Mouse (Mus musculus): ENCODE data around the gene Tbc1d25. TPM values are rescaled to one million over a fixed set of nuclear protein-coding genes. Genes with fewer than 3 reads are reported as not detected.

Tbc1d25 gene
- polyA plus RNA-seq, 1 experiment from 2014 or later: 23.7 TPM

- Histone ChIP-seq H3K27ac (ENCODE audit: low read depth, low read length) (no peak overlapping the region), H3K4me2 (ENCODE audit: low read depth, low read length) (no peak overlapping the region), H3K4me1 (ENCODE audit: control insufficient read depth, insufficient read depth, low read length) (no peaks in the 10 kb centered on the region), H3K36me3 (ENCODE audit: control insufficient read depth, insufficient read depth, low read length) (no peaks in the 10 kb centered on the region), H3K27me3 (ENCODE audit: control insufficient read depth, insufficient read depth, low read length) (no peaks in the 10 kb centered on the region), H3K9me3 (ENCODE audit: control insufficient read depth, low read length) (no peaks in the 10 kb centered on the region), H3K4me3 (ENCODE audit: low read depth, low read length) (no peak overlapping the region), H3K9ac (replicated peaks; ENCODE audit: low read depth, low read length) (no peak overlapping the region)
- WGBS: 70% methylated on average over 2 of the region's 2 CpGs
- no peak for ATAC-seq (ENCODE audit: low read depth)
Observed at GRCm38 (mm10) chrX:8209720-8210119, 33.7 kb upstream of the Tbc1d25 start.

GRCm38 (mm10) chrX:8207224-8207623 lies 31.2 kb upstream of the Tbc1d25 start:
- H3K4me1 ChIP-seq (ENCODE audit: control insufficient read depth, insufficient read depth, low read length): no peaks in the 10 kb centered on the region
- H3K36me3 ChIP-seq (ENCODE audit: control insufficient read depth, insufficient read depth, low read length): no peaks in the 10 kb centered on the region
- 27% methylated on average over 4 of the region's 4 CpGs for WGBS
- no peaks in the 10 kb centered on the region for H3K9me3 ChIP-seq (ENCODE audit: control insufficient read depth, low read length)
- H3K4me2 ChIP-seq (ENCODE audit: low read depth, low read length): no peak overlapping the region
- no peak overlapping the region for H3K4me3 ChIP-seq (ENCODE audit: low read depth, low read length)
- ATAC-seq (ENCODE audit: low read depth): no peak
- no peaks in the 10 kb centered on the region for H3K27me3 ChIP-seq (ENCODE audit: control insufficient read depth, insufficient read depth, low read length)
- no peak overlapping the region for H3K9ac ChIP-seq (replicated peaks; ENCODE audit: low read depth, low read length)
- no peak overlapping the region for H3K27ac ChIP-seq (ENCODE audit: low read depth, low read length)

- peak; percentile 15; the same call in 1 of the 2 replicates for ATAC-seq (ENCODE audit: low read depth)
Observed at GRCm38 (mm10) chrX:8206694-8207197, 30.8 kb upstream of the Tbc1d25 start.

DNA sequence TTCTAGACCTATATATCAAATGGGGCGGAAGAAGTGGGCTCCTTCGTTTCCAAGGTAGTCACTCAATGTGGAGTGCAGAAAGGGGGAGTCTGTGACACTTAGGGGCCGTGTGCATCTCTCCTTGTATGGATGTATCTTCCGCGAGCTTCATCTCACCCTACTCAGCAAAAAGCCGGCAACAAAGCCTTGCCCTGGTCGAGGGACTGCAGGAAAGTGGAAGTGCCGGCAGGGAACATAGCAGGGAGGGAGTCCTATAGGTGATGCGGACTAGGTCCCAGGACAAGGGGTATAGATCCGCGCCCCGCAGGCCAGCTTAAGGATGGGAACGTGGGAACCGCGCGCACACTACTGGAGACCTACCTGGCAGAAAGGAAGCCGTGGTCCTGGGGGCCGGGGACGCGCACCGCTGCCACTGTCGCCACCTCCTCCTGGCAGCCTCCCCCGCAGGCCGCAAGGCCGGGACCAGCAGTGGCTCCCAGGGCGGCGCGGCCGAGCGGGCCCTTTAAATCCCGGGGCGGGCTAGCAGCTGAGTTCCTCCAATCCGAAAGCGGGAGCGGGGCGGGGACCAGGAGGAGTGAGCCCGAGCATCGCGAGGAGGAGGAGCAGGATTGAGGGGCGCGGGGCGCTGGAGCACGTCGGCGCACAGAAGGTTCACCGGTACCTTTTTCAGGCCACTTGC lies 30.2 kb upstream of the Tbc1d25 start, which contains the start of gene Porcn:
Porcn (minus strand) TSS at position 511 of the 679 bp plus-strand sequence.
- Histone ChIP-seq H3K4me2 (ENCODE audit: low read depth, low read length) (peak within 1 kb of the TSS; percentile 52), H3K4me1 (ENCODE audit: control insufficient read depth, insufficient read depth, low read length) (no peaks in the 10 kb centered on the region), H3K27me3 (ENCODE audit: control insufficient read depth, insufficient read depth, low read length) (no peaks in the 10 kb centered on the region), H3K9ac (replicated peaks; ENCODE audit: low read depth, low read length) (peak within 1 kb of the TSS; percentile 64), H3K4me3 (ENCODE audit: low read depth, low read length) (peak within 1 kb of the TSS; percentile 46), H3K36me3 (ENCODE audit: control insufficient read depth, insufficient read depth, low read length) (no peaks in the 10 kb centered on the region), H3K27ac (ENCODE audit: low read depth, low read length) (peak within 1 kb of the TSS; percentile 62), H3K9me3 (ENCODE audit: control insufficient read depth, low read length) (no peaks in the 10 kb centered on the region)
- ATAC-seq (ENCODE audit: low read depth): peak; percentile 96
- WGBS: 8% methylated on average over 32 of the region's 46 CpGs

More at GRCm38 (mm10) chrX:8206694-8207197, 30.8 kb upstream of the Tbc1d25 start:
- H3K9me3 ChIP-seq (ENCODE audit: control insufficient read depth, low read length): no peaks in the 10 kb centered on the region
- peak overlapping the region; percentile 64; the same call in 1 of the 2 replicates for H3K9ac ChIP-seq (replicated peaks; ENCODE audit: low read depth, low read length)
- H3K4me3 ChIP-seq (ENCODE audit: low read depth, low read length): peak overlapping the region; percentile 46
- WGBS: 12% methylated on average over 11 of the region's 11 CpGs
- no peak overlapping the region for H3K27ac ChIP-seq (ENCODE audit: low read depth, low read length)
- no peaks in the 10 kb centered on the region for H3K36me3 ChIP-seq (ENCODE audit: control insufficient read depth, insufficient read depth, low read length)
- no peaks in the 10 kb centered on the region for H3K4me1 ChIP-seq (ENCODE audit: control insufficient read depth, insufficient read depth, low read length)
- H3K4me2 ChIP-seq (ENCODE audit: low read depth, low read length): peak overlapping the region; percentile 52
- H3K27me3 ChIP-seq (ENCODE audit: control insufficient read depth, insufficient read depth, low read length): no peaks in the 10 kb centered on the region

DNA sequence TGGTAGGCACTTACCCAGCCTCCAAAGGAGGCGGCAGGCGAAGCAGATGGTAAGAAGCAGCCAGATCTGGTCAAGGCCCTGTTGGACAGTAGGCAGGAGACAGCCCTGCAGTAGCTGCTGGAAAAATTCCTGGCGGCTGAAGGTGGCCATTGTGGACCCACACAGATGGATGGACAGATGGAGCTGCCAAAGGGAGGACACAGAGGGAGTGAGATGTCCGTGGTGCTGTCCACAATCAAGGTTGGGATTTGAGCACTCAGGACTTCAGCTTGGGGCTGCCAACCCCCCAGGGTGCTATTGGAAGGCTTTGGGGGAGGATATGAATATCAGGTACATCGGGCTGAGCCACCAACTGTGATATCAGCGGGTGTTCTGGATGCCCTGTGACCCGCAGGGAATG lies 29.6 kb upstream of the Tbc1d25 start:
- Histone ChIP-seq H3K27me3 (ENCODE audit: control insufficient read depth, insufficient read depth, low read length) (no peaks in the 10 kb centered on the region), H3K4me1 (ENCODE audit: control insufficient read depth, insufficient read depth, low read length) (no peaks in the 10 kb centered on the region), H3K9ac (replicated peaks; ENCODE audit: low read depth, low read length) (peak overlapping the region; percentile 64; the same call in 1 of the 2 replicates), H3K27ac (ENCODE audit: low read depth, low read length) (peak overlapping the region; percentile 16), H3K4me2 (ENCODE audit: low read depth, low read length) (peak overlapping the region; percentile 52), H3K4me3 (ENCODE audit: low read depth, low read length) (peak overlapping the region; percentile 46), H3K9me3 (ENCODE audit: control insufficient read depth, low read length) (no peaks in the 10 kb centered on the region), H3K36me3 (ENCODE audit: control insufficient read depth, insufficient read depth, low read length) (no peaks in the 10 kb centered on the region)
- ATAC-seq (ENCODE audit: low read depth): 0 out of 2 replicates have a peak, but pooled peaks have one; percentile 7
- 38% methylated on average over 7 of the region's 7 CpGs for WGBS

GRCm38 (mm10) chrX:8205088-8205487 lies 29.1 kb upstream of the Tbc1d25 start:
- H3K9me3 ChIP-seq (ENCODE audit: control insufficient read depth, low read length): no peaks in the 10 kb centered on the region
- H3K4me3 ChIP-seq (ENCODE audit: low read depth, low read length): no peak overlapping the region; the same call in 1 of the 2 replicates
- H3K9ac ChIP-seq (replicated peaks; ENCODE audit: low read depth, low read length): no peak overlapping the region
- WGBS: 74% methylated on average over 4 of the region's 4 CpGs
- H3K27me3 ChIP-seq (ENCODE audit: control insufficient read depth, insufficient read depth, low read length): no peaks in the 10 kb centered on the region
- no peak overlapping the region for H3K27ac ChIP-seq (ENCODE audit: low read depth, low read length)
- H3K4me2 ChIP-seq (ENCODE audit: low read depth, low read length): peak overlapping the region; percentile 52; the same call in 1 of the 2 replicates
- no peaks in the 10 kb centered on the region for H3K36me3 ChIP-seq (ENCODE audit: control insufficient read depth, insufficient read depth, low read length)
- H3K4me1 ChIP-seq (ENCODE audit: control insufficient read depth, insufficient read depth, low read length): no peaks in the 10 kb centered on the region
- ATAC-seq (ENCODE audit: low read depth): no peak

DNA sequence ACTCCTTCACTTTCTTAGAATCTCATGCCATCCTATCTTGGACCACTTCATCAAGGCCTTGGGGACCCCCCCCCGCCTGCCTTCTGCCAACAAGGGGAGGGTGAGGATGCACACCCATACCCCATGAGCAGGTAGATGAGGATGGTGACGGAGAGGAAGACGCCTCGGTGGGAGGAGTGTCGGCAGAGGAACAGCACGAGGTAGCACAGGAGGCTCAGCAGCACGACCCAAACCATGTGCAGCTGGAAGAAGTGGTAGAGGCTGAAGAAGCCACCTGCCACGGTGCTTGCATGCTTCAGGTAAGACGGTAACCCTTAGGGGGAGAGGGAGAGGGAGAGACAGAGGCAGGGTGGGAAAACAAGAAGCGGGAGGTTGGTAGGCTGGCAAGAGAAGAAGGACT lies 28.1 kb upstream of the Tbc1d25 start:
- no peaks in the 10 kb centered on the region for H3K4me1 ChIP-seq (ENCODE audit: control insufficient read depth, insufficient read depth, low read length)
- H3K9me3 ChIP-seq (ENCODE audit: control insufficient read depth, low read length): no peaks in the 10 kb centered on the region
- WGBS: 86% methylated on average over 10 of the region's 10 CpGs
- 0 out of 2 replicates have a peak, but pooled peaks cover 2% of the 10 kb centered on the region for H3K36me3 ChIP-seq (ENCODE audit: control insufficient read depth, insufficient read depth, low read length)
- no peak overlapping the region for H3K4me2 ChIP-seq (ENCODE audit: low read depth, low read length)
- H3K9ac ChIP-seq (replicated peaks; ENCODE audit: low read depth, low read length): no peak overlapping the region
- no peak overlapping the region for H3K27ac ChIP-seq (ENCODE audit: low read depth, low read length)
- no peak overlapping the region for H3K4me3 ChIP-seq (ENCODE audit: low read depth, low read length)
- no peaks in the 10 kb centered on the region for H3K27me3 ChIP-seq (ENCODE audit: control insufficient read depth, insufficient read depth, low read length)
- no peak for ATAC-seq (ENCODE audit: low read depth)

GRCm38 (mm10) chrX:8203105-8203504 lies 27.1 kb upstream of the Tbc1d25 start:
- ATAC-seq (ENCODE audit: low read depth): no peak
- Histone ChIP-seq H3K27me3 (ENCODE audit: control insufficient read depth, insufficient read depth, low read length) (no peaks in the 10 kb centered on the region), H3K9me3 (ENCODE audit: control insufficient read depth, low read length) (no peaks in the 10 kb centered on the region), H3K4me2 (ENCODE audit: low read depth, low read length) (no peak overlapping the region), H3K27ac (ENCODE audit: low read depth, low read length) (no peak overlapping the region), H3K4me1 (ENCODE audit: control insufficient read depth, insufficient read depth, low read length) (no peaks in the 10 kb centered on the region), H3K9ac (replicated peaks; ENCODE audit: low read depth, low read length) (no peak overlapping the region), H3K4me3 (ENCODE audit: low read depth, low read length) (no peak overlapping the region), H3K36me3 (ENCODE audit: control insufficient read depth, insufficient read depth, low read length) (0 out of 2 replicates have a peak, but pooled peaks cover 4% of the 10 kb centered on the region)
- WGBS: 90% methylated on average over 14 of the region's 14 CpGs

- H3K36me3 ChIP-seq (ENCODE audit: control insufficient read depth, insufficient read depth, low read length): no peaks in the 10 kb centered on the region
- H3K27ac ChIP-seq (ENCODE audit: low read depth, low read length): peak within 1 kb of the TSS; percentile 34
- 16% methylated on average over 10 of the region's 10 CpGs for WGBS
- H3K4me1 ChIP-seq (ENCODE audit: control insufficient read depth, insufficient read depth, low read length): no peaks in the 10 kb centered on the region
- H3K9ac ChIP-seq (replicated peaks; ENCODE audit: low read depth, low read length): peak within 1 kb of the TSS; percentile 59
- no peaks in the 10 kb centered on the region for H3K27me3 ChIP-seq (ENCODE audit: control insufficient read depth, insufficient read depth, low read length)
- H3K4me2 ChIP-seq (ENCODE audit: low read depth, low read length): peak within 1 kb of the TSS; percentile 47
- H3K4me3 ChIP-seq (ENCODE audit: low read depth, low read length): peak within 1 kb of the TSS; percentile 47
- ATAC-seq (ENCODE audit: low read depth): peak; percentile 67
- no peaks in the 10 kb centered on the region for H3K9me3 ChIP-seq (ENCODE audit: control insufficient read depth, low read length)
Observed at GRCm38 (mm10) chrX:8193419-8193723, 17.4 kb upstream of the Tbc1d25 start, which contains the start of gene Ebp. TSS of gene Ebp (minus strand) at chrX:8193512.
